Mouse (Mus musculus) heart, embryonic 15.5 days (tissue): ENCODE measurements around the gene Cdhr5. TPM values are rescaled to one million over a fixed set of nuclear protein-coding genes. Genes with fewer than 3 reads are reported as not detected.
"Not testable (repeated sequence)": the region's sequence is repeated elsewhere in the genome, so short reads cannot be mapped to it uniquely, and the experiment has no call there.

ENCODE experiments used
- ATAC-seq: fragments of 200-750 bp; cut with Nextera tagmentation; replicated peaks from 2 replicates; pipeline ENCODE4 v1.8.0; 2017; ENCODE audit warnings: low read depth, moderate TSS enrichment; ENCODE audit not compliant: insufficient number of reproducible peaks, insufficient read depth, low FRiP score
- H3K27ac ChIP-seq: fragments of 300-500 bp; sonication (generic); 2 replicates; pipeline ENCODE4 v1.5.1; 2015; ENCODE audit warnings: mild to moderate bottlenecking, inconsistent platforms
- H3K27me3 ChIP-seq: fragments of 300-500 bp; sonication (generic); 2 replicates; pipeline ENCODE4 v1.6.1; 2015; ENCODE audit warnings: inconsistent platforms
- H3K36me3 ChIP-seq: fragments of 300-500 bp; sonication (generic); 2 replicates; pipeline ENCODE4 v1.6.1; 2015; ENCODE audit warnings: mild to moderate bottlenecking, inconsistent platforms
- H3K4me1 ChIP-seq: fragments of 300-500 bp; sonication (generic); replicated peaks from 2 replicates; pipeline ENCODE4 v1.6.1; 2015; ENCODE audit warnings: inconsistent platforms
- H3K4me2 ChIP-seq: fragments of 300-500 bp; sonication (generic); 2 replicates; pipeline ENCODE4 v1.6.1; 2015; ENCODE audit warnings: inconsistent platforms, mild to moderate bottlenecking, moderate library complexity
- H3K4me3 ChIP-seq: fragments of 300-500 bp; sonication (generic); 2 replicates; pipeline ENCODE4 v1.5.1; 2015; ENCODE audit warnings: mild to moderate bottlenecking, inconsistent platforms
- H3K9ac ChIP-seq: fragments of 300-500 bp; sonication (generic); 2 replicates; pipeline ENCODE4 v1.6.1; 2015; ENCODE audit warnings: mild to moderate bottlenecking, inconsistent platforms
- H3K9me3 ChIP-seq: fragments of 300-500 bp; sonication (generic); replicated peaks from 2 replicates; pipeline ENCODE4 v1.6.1; 2016; ENCODE audit warnings: inconsistent platforms
- WGBS: fragments of 180-500 bp; shearing (Covaris S2); methylation state at CpG from one replicate; pipeline ENCODE4 v1.1.7; 2015; ENCODE audit warnings: mixed read lengths; 5-methylcytosine and 5-hydroxymethylcytosine counted together
- polyA plus RNA-seq: library from polyadenylated mRNA; unstranded; fragments of >200 nt; fragmentation: Nextera tagmentation; extraction: Ambion mirVana; gene quantifications from 2 replicates; pipeline ENCODE4 v1.2.1, GENCODE M21; 2015

The Cdhr5 gene
- polyA plus RNA-seq, 1 experiment from 2014 or later: 0.05 TPM

DNA sequence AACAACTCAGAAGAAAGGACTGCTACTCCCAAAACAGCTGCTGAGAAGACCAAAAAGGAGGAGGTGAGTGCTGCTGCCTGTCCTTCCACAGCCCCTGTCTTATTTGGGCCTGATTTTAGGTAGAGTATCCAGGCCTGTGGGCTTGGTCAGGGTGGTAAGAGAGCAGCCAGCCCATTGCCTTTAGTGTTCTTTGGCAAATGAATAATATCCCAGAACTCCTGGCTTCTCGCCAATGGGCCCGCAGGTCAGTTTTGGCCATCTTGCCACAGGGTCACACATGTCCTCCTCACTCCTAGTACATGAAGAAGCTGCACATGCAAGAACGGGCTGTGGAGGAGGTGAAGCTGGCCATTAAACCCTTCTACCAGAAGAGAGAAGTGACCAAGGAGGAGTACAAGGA lies 15.1 kb downstream of the Cdhr5 start:
- Histone ChIP-seq H3K4me1 (peaks cover 14% of the 10 kb centered on the region), H3K4me3 (no peak overlapping the region), H3K9me3 (no peaks in the 10 kb centered on the region), H3K4me2 (no peak overlapping the region), H3K9ac (no peak overlapping the region), H3K36me3 (peaks cover 76% of the 10 kb centered on the region), H3K27me3 (no peaks in the 10 kb centered on the region), H3K27ac (no peak overlapping the region)
- WGBS: 91% methylated on average over 3 of the region's 3 CpGs
- no peak for ATAC-seq

DNA sequence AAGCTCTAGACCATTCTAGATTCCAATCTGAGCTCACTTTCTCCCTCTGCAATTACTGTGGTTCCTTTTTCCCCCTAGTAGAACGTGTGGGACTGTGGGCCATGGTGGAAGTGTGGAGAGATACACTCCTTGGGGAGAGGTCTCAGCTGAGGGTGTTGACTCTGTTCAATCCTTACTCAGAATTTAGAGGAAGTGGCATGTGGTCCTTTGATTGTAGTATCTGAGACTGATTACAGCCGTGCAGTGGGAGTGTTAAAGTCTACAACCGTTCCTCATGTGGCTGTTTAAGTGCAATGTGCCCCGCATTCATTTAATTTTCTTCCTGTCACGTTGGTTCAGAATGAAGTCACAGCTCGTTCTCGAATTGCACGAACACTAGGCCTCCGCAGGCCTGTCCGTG lies 20.4 kb downstream of the Cdhr5 start:
- H3K9me3 ChIP-seq: no peaks in the 10 kb centered on the region
- H3K4me2 ChIP-seq: no peak overlapping the region
- no peaks in the 10 kb centered on the region for H3K27me3 ChIP-seq
- H3K27ac ChIP-seq: no peak overlapping the region
- whole genome bisulfite sequencing: 82% methylated on average over 10 of the region's 10 CpGs
- no peak for ATAC-seq
- no peaks in the 10 kb centered on the region for H3K4me1 ChIP-seq
- no peak overlapping the region for H3K4me3 ChIP-seq
- H3K36me3 ChIP-seq: peaks cover 84% of the 10 kb centered on the region
- H3K9ac ChIP-seq: no peak overlapping the region

DNA sequence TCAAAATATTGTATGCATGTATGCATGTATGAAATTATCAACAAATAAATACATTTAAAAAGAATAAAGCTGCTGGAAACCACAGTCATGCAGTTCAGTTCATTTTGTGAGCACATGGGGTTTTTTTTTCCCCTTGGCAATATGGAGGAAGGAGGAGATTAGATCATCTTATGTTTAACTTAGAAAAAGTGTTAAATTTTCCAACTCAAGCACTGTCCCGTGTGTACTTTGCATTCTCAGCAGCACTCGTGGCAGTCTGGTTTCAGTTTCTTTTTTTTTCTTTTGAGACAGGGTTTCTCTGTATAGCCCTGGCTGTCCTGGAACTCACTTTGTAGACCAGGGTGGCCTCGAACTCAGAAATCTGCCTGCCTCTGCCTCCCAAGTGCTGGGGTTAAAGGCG lies 26.1 kb downstream of the Cdhr5 start:
- H3K36me3 ChIP-seq: peaks cover 85% of the 10 kb centered on the region
- not testable (repeated sequence) for H3K27me3 ChIP-seq, H3K4me3 ChIP-seq, H3K4me2 ChIP-seq, H3K4me1 ChIP-seq, H3K9me3 ChIP-seq, H3K9ac ChIP-seq, ATAC-seq, H3K27ac ChIP-seq
- 85% methylated on average over 4 of the region's 4 CpGs for WGBS

DNA sequence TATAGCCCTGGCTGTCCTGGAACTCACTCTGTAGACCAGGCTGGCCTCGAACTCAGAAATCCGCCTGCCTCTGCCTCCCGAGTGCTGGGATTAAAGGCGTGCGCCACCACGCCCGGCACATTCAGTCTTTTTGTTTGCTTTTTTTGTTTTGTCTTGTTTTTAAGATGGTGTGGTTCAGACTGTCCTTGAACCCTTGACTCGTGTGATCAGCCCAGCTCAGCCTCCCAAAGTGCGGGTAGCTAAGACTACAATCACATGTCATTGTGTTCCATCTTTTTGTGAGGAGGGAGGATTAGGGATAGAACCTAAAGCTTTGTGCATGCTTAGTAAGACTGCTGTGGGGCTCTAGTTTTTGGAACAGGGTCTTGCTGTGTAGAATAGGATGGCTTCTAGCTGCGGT lies 45.0 kb downstream of the Cdhr5 start:
- no peaks in the 10 kb centered on the region for H3K9me3 ChIP-seq
- 94% methylated on average over 10 of the region's 10 CpGs for WGBS

DNA sequence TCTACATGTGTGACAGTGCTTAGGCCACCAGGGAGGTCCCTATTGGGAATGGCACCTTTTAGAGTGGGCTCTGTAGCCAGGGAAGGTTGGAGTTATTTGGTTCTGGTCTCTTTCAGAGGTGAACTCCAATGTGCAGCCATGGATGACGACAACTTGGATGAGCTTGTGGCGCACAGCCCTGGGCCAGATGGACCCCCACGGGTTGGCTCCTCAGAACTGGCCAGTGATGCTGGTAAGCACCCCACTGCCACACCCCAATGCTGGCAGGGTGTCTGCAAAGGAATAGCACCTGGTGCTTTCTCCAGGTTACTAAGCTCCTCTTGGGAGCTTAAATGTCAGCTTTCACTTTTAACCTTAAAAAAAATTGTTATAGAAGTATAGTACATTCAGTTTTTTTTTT lies 45.5 kb downstream of the Cdhr5 start:
- H3K4me3 ChIP-seq: no peak overlapping the region
- WGBS: 89% methylated on average over 3 of the region's 3 CpGs
- no peak overlapping the region for H3K4me2 ChIP-seq
- peaks cover 21% of the 10 kb centered on the region for H3K4me1 ChIP-seq
- H3K27ac ChIP-seq: no peak overlapping the region
- peaks cover 49% of the 10 kb centered on the region for H3K36me3 ChIP-seq
- H3K9me3 ChIP-seq: no peaks in the 10 kb centered on the region
- no peak for ATAC-seq
- H3K9ac ChIP-seq: no peak overlapping the region
- H3K27me3 ChIP-seq: no peaks in the 10 kb centered on the region

More for the DNA sequence above, 45.0 kb downstream of the Cdhr5 start:
- peaks cover 52% of the 10 kb centered on the region for H3K36me3 ChIP-seq
- no peak for ATAC-seq
- H3K4me3 ChIP-seq: no peak overlapping the region
- no peak overlapping the region for H3K4me2 ChIP-seq
- H3K27me3 ChIP-seq: no peaks in the 10 kb centered on the region
- H3K27ac ChIP-seq: no peak overlapping the region
- no peak overlapping the region for H3K9ac ChIP-seq
- H3K4me1 ChIP-seq: peaks cover 21% of the 10 kb centered on the region

DNA sequence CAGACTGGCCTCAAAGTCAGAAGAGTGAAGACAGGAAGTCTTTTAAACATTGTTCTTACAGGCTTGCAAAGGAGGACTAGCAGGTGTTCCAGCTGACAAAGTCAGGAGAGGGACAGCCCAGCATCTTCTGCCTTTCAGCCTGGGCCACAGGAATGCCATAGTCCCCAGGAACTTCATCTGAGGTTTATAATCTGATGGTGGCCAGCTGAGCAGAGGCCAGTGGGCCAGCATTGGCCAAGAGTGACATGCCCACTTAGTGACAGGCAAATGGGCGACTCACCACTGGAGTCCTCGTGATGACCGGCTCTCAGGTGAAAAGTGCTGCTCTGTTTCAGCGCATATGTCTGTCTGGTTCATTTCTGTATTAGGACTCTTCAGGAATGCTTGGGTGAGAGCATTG lies 46.0 kb downstream of the Cdhr5 start:
- Histone ChIP-seq H3K9me3 (no peaks in the 10 kb centered on the region), H3K4me3 (no peak overlapping the region), H3K9ac (peak overlapping the region; percentile 0; the same call in 1 of the 2 replicates), H3K4me1 (peaks cover 21% of the 10 kb centered on the region), H3K27me3 (no peaks in the 10 kb centered on the region), H3K36me3 (peaks cover 45% of the 10 kb centered on the region), H3K4me2 (peak overlapping the region; percentile 85), H3K27ac (no peak overlapping the region)
- 92% methylated on average over 4 of the region's 4 CpGs for WGBS
- ATAC-seq: no peak

DNA sequence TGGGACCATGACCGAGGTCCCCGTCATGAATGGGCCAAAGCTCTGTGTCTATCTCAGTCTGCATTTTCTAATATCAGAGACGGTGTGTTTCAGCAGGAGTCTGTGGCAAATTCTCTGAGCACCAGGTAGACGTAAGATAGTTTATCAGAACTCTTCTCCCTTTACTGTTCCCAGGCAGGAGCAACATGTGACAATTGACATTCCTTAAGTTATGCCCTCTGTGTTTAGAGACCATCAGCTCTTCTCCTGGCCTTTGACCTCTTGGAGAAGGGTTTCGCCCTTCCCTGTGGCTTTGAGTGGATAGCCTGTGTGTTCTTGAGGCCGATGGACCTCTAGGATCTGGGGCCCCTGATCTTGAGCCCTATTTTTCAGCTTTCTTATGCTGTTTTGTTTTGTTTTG lies 46.9 kb downstream of the Cdhr5 start:
- WGBS: 44% methylated on average over 6 of the region's 6 CpGs
- H3K27ac ChIP-seq: 0 out of 2 replicates have a peak overlapping the region, but pooled peaks have one; percentile 93

DNA sequence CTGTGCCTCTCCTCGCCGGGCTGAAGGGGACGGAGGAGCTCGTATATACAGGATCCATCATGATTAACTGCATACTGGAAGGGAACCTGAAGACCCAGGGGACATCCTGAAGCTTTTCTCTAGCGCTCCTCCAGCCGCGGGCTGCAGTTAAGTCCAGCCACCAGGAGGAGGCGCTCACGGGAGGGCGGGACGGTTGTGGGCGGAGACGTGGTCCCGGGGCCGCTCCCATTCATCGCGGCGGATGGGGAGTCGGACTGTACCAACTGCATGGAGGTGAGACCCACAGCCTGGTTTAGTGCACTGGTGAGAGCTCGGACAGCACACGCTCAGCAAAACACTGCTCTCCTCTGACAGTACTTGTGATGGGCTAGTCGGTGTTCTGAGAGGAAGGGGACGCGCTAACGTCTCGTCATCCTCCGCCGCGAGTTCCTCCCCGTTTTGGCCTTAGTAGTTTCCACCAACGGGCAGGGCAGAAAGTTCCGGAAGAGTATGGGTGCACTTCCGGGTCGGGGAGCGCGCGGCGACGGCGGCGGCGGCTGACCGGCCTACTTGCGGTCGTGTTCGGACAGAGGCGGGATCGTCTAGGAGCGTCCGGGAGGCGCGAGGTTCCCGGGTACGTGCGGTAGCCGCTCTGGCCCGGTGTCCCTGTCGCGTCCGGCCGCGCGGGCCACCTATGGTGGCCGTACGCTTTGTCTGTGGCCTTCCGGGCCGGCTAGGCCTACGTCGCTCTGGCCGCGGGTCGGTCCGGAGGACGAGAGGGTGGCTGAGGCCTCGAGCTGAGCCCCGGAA lies 48.1 kb downstream of the Cdhr5 start, which contains the start of gene Phrf1:
TSS of gene Phrf1 (plus strand) at position 506 of the 789 bp plus-strand sequence.
- under 1% methylated on average over 76 of the region's 76 CpGs for WGBS

More for the DNA sequence above, 46.9 kb downstream of the Cdhr5 start:
- Histone ChIP-seq H3K9me3 (no peaks in the 10 kb centered on the region), H3K36me3 (peaks cover 36% of the 10 kb centered on the region), H3K4me2 (peak overlapping the region; percentile 85), H3K9ac (peak overlapping the region; percentile 91), H3K4me3 (peak overlapping the region; percentile 92), H3K4me1 (peaks cover 21% of the 10 kb centered on the region), H3K27me3 (no peaks in the 10 kb centered on the region)
- ATAC-seq: no peak

DNA sequence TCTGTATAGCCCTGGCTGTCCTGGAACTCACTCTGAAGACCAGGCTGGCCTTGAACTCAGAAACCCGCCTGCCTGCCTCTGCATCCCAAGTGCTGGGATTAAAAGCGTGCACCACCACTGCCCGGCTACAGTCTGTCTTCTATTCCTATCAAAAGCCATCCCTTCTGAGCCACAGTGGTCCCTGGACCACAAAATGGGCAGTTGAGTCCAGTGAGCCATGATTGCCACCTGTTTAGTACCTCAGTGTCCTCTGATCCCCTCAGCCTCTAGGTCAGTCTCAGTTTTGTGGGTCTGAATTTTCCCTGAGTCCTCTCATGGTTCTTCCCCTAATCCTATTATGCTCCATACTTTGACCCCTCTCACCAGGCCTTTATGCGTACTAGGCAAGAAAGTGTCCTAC lies 48.8 kb downstream of the Cdhr5 start:
- 0 out of 2 replicates have a peak overlapping the region, but pooled peaks have one; percentile 3 for H3K27ac ChIP-seq
- H3K4me1 ChIP-seq: peaks cover 25% of the 10 kb centered on the region
- no peaks in the 10 kb centered on the region for H3K27me3 ChIP-seq
- peak overlapping the region; percentile 85 for H3K4me2 ChIP-seq
- WGBS: 82% methylated on average over 4 of the region's 4 CpGs
- H3K36me3 ChIP-seq: peaks cover 18% of the 10 kb centered on the region
- H3K9me3 ChIP-seq: no peaks in the 10 kb centered on the region
- peak overlapping the region; percentile 91; the same call in 1 of the 2 replicates for H3K9ac ChIP-seq
- no peak for ATAC-seq
- H3K4me3 ChIP-seq: peak overlapping the region; percentile 92; the same call in 1 of the 2 replicates

More for the DNA sequence above, 48.1 kb downstream of the Cdhr5 start, which contains the start of gene Phrf1:
- Histone ChIP-seq H3K4me1 (peaks cover 21% of the 10 kb centered on the region), H3K4me2 (peak within 1 kb of the TSS; percentile 85), H3K9me3 (no peaks in the 10 kb centered on the region), H3K9ac (peak within 1 kb of the TSS; percentile 91), H3K36me3 (peaks cover 25% of the 10 kb centered on the region), H3K27ac (peak within 1 kb of the TSS; percentile 93), H3K27me3 (no peaks in the 10 kb centered on the region), H3K4me3 (peak within 1 kb of the TSS; percentile 92)
- ATAC-seq: peak; percentile 88

DNA sequence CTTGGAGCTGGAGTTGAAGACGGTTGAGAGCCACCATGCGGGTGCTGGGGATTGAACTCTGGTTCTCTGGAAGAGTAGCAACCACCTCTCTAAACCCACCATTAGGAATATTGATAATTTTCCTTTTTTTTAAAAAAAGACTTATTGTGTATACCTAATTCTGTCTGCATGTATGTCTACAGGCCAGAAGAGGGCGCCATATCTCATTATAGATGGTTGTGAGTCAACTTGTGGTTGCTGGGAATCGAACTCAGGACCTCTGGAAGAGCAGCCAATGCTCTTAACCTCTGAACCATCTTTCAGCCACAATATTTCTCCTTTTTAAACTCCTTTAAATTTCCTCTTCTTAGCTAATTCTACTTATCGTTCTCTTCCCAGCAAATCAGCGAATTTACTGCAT lies 50.1 kb downstream of the Cdhr5 start:
- Histone ChIP-seq H3K27ac (no peak overlapping the region), H3K4me3 (no peak overlapping the region), H3K4me2 (no peak overlapping the region), H3K9me3 (no peaks in the 10 kb centered on the region), H3K27me3 (no peaks in the 10 kb centered on the region), H3K9ac (no peak overlapping the region), H3K36me3 (peaks cover 6% of the 10 kb centered on the region; the same call in 1 of the 2 replicates), H3K4me1 (peaks cover 34% of the 10 kb centered on the region)
- 81% methylated on average over 6 of the region's 6 CpGs for WGBS
- ATAC-seq: no peak

DNA sequence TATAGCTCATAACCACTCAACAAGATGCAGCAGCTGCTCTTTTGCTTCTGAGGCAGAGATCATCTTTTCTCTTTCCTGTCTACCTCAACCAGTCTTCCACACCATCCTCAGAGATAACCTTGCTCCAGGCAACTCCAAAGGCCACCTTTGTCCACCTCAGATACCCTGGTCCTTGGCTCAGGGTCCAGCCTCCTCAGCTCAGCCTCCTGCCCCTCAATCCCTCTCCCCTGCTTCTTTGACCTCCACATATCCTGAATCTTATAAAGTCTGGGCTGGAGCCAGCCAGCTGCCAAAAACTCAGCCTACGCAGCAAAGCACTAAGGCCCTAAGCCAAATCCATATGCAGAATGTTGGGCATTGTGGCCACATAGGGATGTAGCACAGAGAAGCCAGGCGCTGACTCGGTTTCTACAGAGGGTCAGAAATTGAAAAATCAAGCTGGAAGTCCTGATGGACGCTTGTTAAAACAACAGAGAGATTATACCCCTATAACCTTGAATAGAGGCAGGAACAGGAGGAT lies 53.8 kb downstream of the Cdhr5 start:
- 74% methylated on average over 4 of the region's 4 CpGs for WGBS
- Histone ChIP-seq H3K4me1 (peaks cover 28% of the 10 kb centered on the region), H3K4me2 (peak overlapping the region; percentile 89), H3K36me3 (no peaks in the 10 kb centered on the region), H3K9ac (no peak overlapping the region), H3K27ac (peak overlapping the region; percentile 89), H3K4me3 (no peak overlapping the region; the same call in 1 of the 2 replicates), H3K9me3 (no peaks in the 10 kb centered on the region), H3K27me3 (no peaks in the 10 kb centered on the region)
- no peak for ATAC-seq
